Mouse (Mus musculus): Measurements from ENCODE around the gene Traf7. TPM values are rescaled to one million over a fixed set of nuclear protein-coding genes. Genes with fewer than 3 reads are reported as not detected.

Traf7 gene
- polyA plus RNA-seq, 1 experiment from 2014 or later = 40.7 TPM

Other genes starting within 250 kb of the Traf7 start
- gene Abca17, start 176.9 kb downstream of the Traf7 start, polyA plus RNA-seq (2015; fragmentation: Nextera tagmentation; extraction: Ambion mirVana) = not detected in 2 replicates
- gene Abca3, start 176.0 kb downstream of the Traf7 start, polyA plus RNA-seq (2015; fragmentation: Nextera tagmentation; extraction: Ambion mirVana) = 11.4 and 14.8 TPM in 2 replicates
- gene Rnps1, start 113.4 kb downstream of the Traf7 start, polyA plus RNA-seq (2015; fragmentation: Nextera tagmentation; extraction: Ambion mirVana) = 151 and 173 TPM in 2 replicates
- gene Eci1, start 101.3 kb downstream of the Traf7 start, polyA plus RNA-seq (2015; fragmentation: Nextera tagmentation; extraction: Ambion mirVana) = 94.4 and 95.3 TPM in 2 replicates
- 0.33 and 0.68 TPM in 2 replicates for gene Dnase1l2, start 84.8 kb downstream of the Traf7 start, polyA plus RNA-seq (2015; fragmentation: Nextera tagmentation; extraction: Ambion mirVana)
- gene E4f1, start 57.6 kb downstream of the Traf7 start, polyA plus RNA-seq (2015; fragmentation: Nextera tagmentation; extraction: Ambion mirVana) = 11.7 and 13.0 TPM in 2 replicates
- 84.0 and 86.7 TPM in 2 replicates for gene Pgp, start 57.5 kb downstream of the Traf7 start, polyA plus RNA-seq (2015; fragmentation: Nextera tagmentation; extraction: Ambion mirVana)
- 0.13 TPM in 1 of 2 replicates, not detected in the other for gene Bricd5, start 54.1 kb downstream of the Traf7 start, polyA plus RNA-seq (2015; fragmentation: Nextera tagmentation; extraction: Ambion mirVana)
- 11.7 and 13.8 TPM in 2 replicates for gene Mlst8, start 48.9 kb downstream of the Traf7 start, polyA plus RNA-seq (2015; fragmentation: Nextera tagmentation; extraction: Ambion mirVana)
- gene Caskin1, start 39.3 kb downstream of the Traf7 start, polyA plus RNA-seq (2015; fragmentation: Nextera tagmentation; extraction: Ambion mirVana) = 0.15 and 0.20 TPM in 2 replicates
- 0.88 and 0.99 TPM in 2 replicates for gene Rab26, start 6.3 kb upstream of the Traf7 start, polyA plus RNA-seq (2015; fragmentation: Nextera tagmentation; extraction: Ambion mirVana)
- gene Pkd1, start 21.9 kb upstream of the Traf7 start, polyA plus RNA-seq (2015; fragmentation: Nextera tagmentation; extraction: Ambion mirVana) = 2.2 and 3.3 TPM in 2 replicates
- 18.6 and 22.4 TPM in 2 replicates for gene Tsc2, start 104.7 kb upstream of the Traf7 start, polyA plus RNA-seq (2015; fragmentation: Nextera tagmentation; extraction: Ambion mirVana)
- 8.4 and 9.2 TPM in 2 replicates for gene Nthl1, start 104.7 kb upstream of the Traf7 start, polyA plus RNA-seq (2015; fragmentation: Nextera tagmentation; extraction: Ambion mirVana)
- gene Slc9a3r2, start 122.4 kb upstream of the Traf7 start, polyA plus RNA-seq (2015; fragmentation: Nextera tagmentation; extraction: Ambion mirVana) = 9.8 and 10.2 TPM in 2 replicates
- gene Npw, start 130.5 kb upstream of the Traf7 start, polyA plus RNA-seq (2015; fragmentation: Nextera tagmentation; extraction: Ambion mirVana) = 0.24 and 0.28 TPM in 2 replicates
- 9.5 and 13.1 TPM in 2 replicates for gene Zfp598, start 141.7 kb upstream of the Traf7 start, polyA plus RNA-seq (2015; fragmentation: Nextera tagmentation; extraction: Ambion mirVana)
- gene Syngr3, start 162.0 kb upstream of the Traf7 start, polyA plus RNA-seq (2015; fragmentation: Nextera tagmentation; extraction: Ambion mirVana) = 0.10 and 0.31 TPM in 2 replicates
- 41.3 and 47.7 TPM in 2 replicates for gene Gfer, start 168.2 kb upstream of the Traf7 start, polyA plus RNA-seq (2015; fragmentation: Nextera tagmentation; extraction: Ambion mirVana)
- 0.14 and 0.34 TPM in 2 replicates for gene Noxo1, start 168.3 kb upstream of the Traf7 start, polyA plus RNA-seq (2015; fragmentation: Nextera tagmentation; extraction: Ambion mirVana)
- 53.0 and 53.2 TPM in 2 replicates for gene Tbl3, start 179.7 kb upstream of the Traf7 start, polyA plus RNA-seq (2015; fragmentation: Nextera tagmentation; extraction: Ambion mirVana)
- 0.10 TPM in 1 of 2 replicates, not detected in the other for gene Rnf151, start 190.1 kb upstream of the Traf7 start, polyA plus RNA-seq (2015; fragmentation: Nextera tagmentation; extraction: Ambion mirVana)
- 1,350 and 1,469 TPM in 2 replicates for gene Rps2, start 190.2 kb upstream of the Traf7 start, polyA plus RNA-seq (2015; fragmentation: Nextera tagmentation; extraction: Ambion mirVana)
- 206 and 216 TPM in 2 replicates for gene Ndufb10, start 196.5 kb upstream of the Traf7 start, polyA plus RNA-seq (2015; fragmentation: Nextera tagmentation; extraction: Ambion mirVana)
- 0.10 TPM in 1 of 2 replicates, not detected in the other for gene Rpl3l, start 199.9 kb upstream of the Traf7 start, polyA plus RNA-seq (2015; fragmentation: Nextera tagmentation; extraction: Ambion mirVana)
- 21.3 and 21.8 TPM in 2 replicates for gene Msrb1, start 208.7 kb upstream of the Traf7 start, polyA plus RNA-seq (2015; fragmentation: Nextera tagmentation; extraction: Ambion mirVana)
- gene Hs3st6, start 225.1 kb upstream of the Traf7 start, polyA plus RNA-seq (2015; fragmentation: Nextera tagmentation; extraction: Ambion mirVana) = not detected in 2 replicates

Data from liver, embryonic 13.5 days (tissue).